In genomic region chr4:40735351-40735750, GRCm38 (mm10) we compare ENCODE assay signal across 26 mouse cellular contexts. TPM values are rescaled to one million over a fixed set of nuclear protein-coding genes. Genes with fewer than 3 reads are reported as not detected.
A peak's percentile ranks its signal among the peaks of the same experiment; 100 is the strongest.
DNase-seq lines count a peak whose midpoint lies in the region; ATAC-seq and TF ChIP-seq lines count a peak whose summit lies in the region.
"Had no signal": no experiment of that assay in that cellular context is flagged by ENCODE, and none has a peak within 500 bp of the region (broad histone marks: within the 10 kb centered on the region; RNA-seq: fewer than 3 reads in every experiment).

No protein-coding gene starts in this region.

- H3K9me3 ChIP-seq in heart, embryonic 16.5 days (replicated peaks; ENCODE audit: control insufficient read depth, low read length), result no peaks in the 10 kb centered on the region
- no peaks in the 10 kb centered on the region for H3K9me3 ChIP-seq in kidney, postnatal 0 days (replicated peaks; ENCODE audit: low read length)
- H3K9me3 ChIP-seq in kidney, embryonic 15.5 days (replicated peaks), result no peaks in the 10 kb centered on the region
- no peaks in the 10 kb centered on the region for H3K9me3 ChIP-seq in midbrain, embryonic 13.5 days
- no peaks in the 10 kb centered on the region for H3K9me3 ChIP-seq in midbrain, embryonic 16.5 days (replicated peaks; ENCODE audit: control insufficient read depth, low read length, poor library complexity, severe bottlenecking)
- H3K9me3 ChIP-seq: embryonic facial prominence, embryonic 12.5 days; hindbrain, embryonic 15.5 days; limb, embryonic 10.5 days; limb, embryonic 15.5 days; neural tube, embryonic 15.5 days had no signal

- peaks cover 40% of the 10 kb centered on the region for H3K36me3 ChIP-seq in heart, embryonic 16.5 days (ENCODE audit: control insufficient read depth, insufficient read depth)
- H3K36me3 ChIP-seq in kidney, postnatal 0 days (ENCODE audit: insufficient read depth, low read length), result peaks cover 61% of the 10 kb centered on the region
- peaks cover 91% of the 10 kb centered on the region for H3K36me3 ChIP-seq in kidney, embryonic 15.5 days
- H3K36me3 ChIP-seq in midbrain, embryonic 13.5 days, result peaks cover 79% of the 10 kb centered on the region
- H3K36me3 ChIP-seq in midbrain, embryonic 16.5 days (ENCODE audit: control insufficient read depth, insufficient read depth, low read length), result peaks cover 43% of the 10 kb centered on the region

- H3K27ac ChIP-seq in heart, embryonic 16.5 days (ENCODE audit: low read length), result peak overlapping the region; percentile 31; the same call in 1 of the 2 replicates
- H3K27ac ChIP-seq in kidney, postnatal 0 days, result no peak overlapping the region
- no peak overlapping the region for H3K27ac ChIP-seq in kidney, embryonic 15.5 days
- H3K27ac ChIP-seq in midbrain, embryonic 13.5 days, result no peak overlapping the region
- no peak overlapping the region for H3K27ac ChIP-seq in midbrain, embryonic 16.5 days (ENCODE audit: low read length)
- H3K27ac ChIP-seq: embryonic facial prominence, embryonic 12.5 days; gastrocnemius, adult 2 months; hindbrain, embryonic 15.5 days; limb, embryonic 10.5 days; limb, embryonic 15.5 days; neural tube, embryonic 15.5 days had no signal

- WGBS in heart, embryonic 16.5 days, result 60% methylated on average over 1 of the region's 1 CpGs
- 73% methylated on average over 1 of the region's 1 CpGs for WGBS in kidney, postnatal 0 days
- 78% methylated on average over 1 of the region's 1 CpGs for WGBS in kidney, embryonic 15.5 days
- 81% methylated on average over 1 of the region's 1 CpGs for WGBS in midbrain, embryonic 13.5 days
- WGBS in midbrain, embryonic 16.5 days, result 71% methylated on average over 1 of the region's 1 CpGs

- no peak for TF ChIP-seq CTCF in kidney, postnatal 0 days (IDR thresholded peaks at IDR 0.05; ENCODE audit: low read depth)

- H3K4me3 ChIP-seq in heart, embryonic 16.5 days (ENCODE audit: low read length), result no peak overlapping the region
- H3K4me3 ChIP-seq in kidney, postnatal 0 days (replicated peaks; ENCODE audit: low read depth, low read length), result no peak overlapping the region
- H3K4me3 ChIP-seq in kidney, embryonic 15.5 days (replicated peaks), result no peak overlapping the region
- H3K4me3 ChIP-seq in midbrain, embryonic 13.5 days (replicated peaks), result no peak overlapping the region
- H3K4me3 ChIP-seq in midbrain, embryonic 16.5 days (ENCODE audit: low read depth, low read length), result no peak overlapping the region
- H3K4me3 ChIP-seq: embryonic facial prominence, embryonic 12.5 days; gastrocnemius, adult 2 months; hindbrain, embryonic 15.5 days; limb, embryonic 10.5 days; limb, embryonic 15.5 days; neural tube, embryonic 15.5 days had no signal

- no peak overlapping the region for H3K9ac ChIP-seq in heart, embryonic 16.5 days (ENCODE audit: low read length)
- no peak overlapping the region for H3K9ac ChIP-seq in kidney, postnatal 0 days (ENCODE audit: low read depth, low read length)
- H3K9ac ChIP-seq in kidney, embryonic 15.5 days, result no peak overlapping the region
- H3K9ac ChIP-seq in midbrain, embryonic 13.5 days (replicated peaks), result no peak overlapping the region
- no peak overlapping the region for H3K9ac ChIP-seq in midbrain, embryonic 16.5 days (ENCODE audit: low read depth, low read length)
- H3K9ac ChIP-seq: embryonic facial prominence, embryonic 12.5 days; hindbrain, embryonic 15.5 days; limb, embryonic 15.5 days; neural tube, embryonic 15.5 days had no signal

- H3K27me3 ChIP-seq in heart, embryonic 16.5 days (ENCODE audit: control insufficient read depth, insufficient read depth, low read length), result no peaks in the 10 kb centered on the region
- H3K27me3 ChIP-seq in kidney, postnatal 0 days (ENCODE audit: insufficient read depth, low read length), result no peaks in the 10 kb centered on the region
- H3K27me3 ChIP-seq in kidney, embryonic 15.5 days, result no peaks in the 10 kb centered on the region
- H3K27me3 ChIP-seq in midbrain, embryonic 13.5 days, result no peaks in the 10 kb centered on the region
- H3K27me3 ChIP-seq in midbrain, embryonic 16.5 days (ENCODE audit: control insufficient read depth, insufficient read depth, low read depth, low read length), result no peaks in the 10 kb centered on the region
- H3K27me3 ChIP-seq: embryonic facial prominence, embryonic 12.5 days; hindbrain, embryonic 15.5 days; limb, embryonic 15.5 days; neural tube, embryonic 15.5 days had no signal

- 0 out of 2 replicates have a peak, but pooled peaks cover 2% of the 10 kb centered on the region for H3K4me1 ChIP-seq in heart, embryonic 16.5 days (ENCODE audit: control insufficient read depth, insufficient read depth, low read length)
- H3K4me1 ChIP-seq in kidney, postnatal 0 days (replicated peaks; ENCODE audit: insufficient read depth, low read length), result no peaks in the 10 kb centered on the region
- no peaks in the 10 kb centered on the region for H3K4me1 ChIP-seq in kidney, embryonic 15.5 days
- no peaks in the 10 kb centered on the region for H3K4me1 ChIP-seq in midbrain, embryonic 13.5 days (replicated peaks)
- H3K4me1 ChIP-seq in midbrain, embryonic 16.5 days (ENCODE audit: control insufficient read depth, insufficient read depth, low read length), result no peaks in the 10 kb centered on the region
- H3K4me1 ChIP-seq: embryonic facial prominence, embryonic 12.5 days; hindbrain, embryonic 15.5 days; limb, embryonic 10.5 days; limb, embryonic 15.5 days; neural tube, embryonic 15.5 days had no signal

- no peak for DNase-seq in heart, adult 9 months (ENCODE audit: low spot score in 2 of 2)
- DNase-seq in kidney, postnatal 0 days (ENCODE audit: low spot score), result no peak
- no peak for DNase-seq in cerebellum, postnatal 36 days
- DNase-seq: adrenal gland, adult 8-10 months; B cell, adult 2 months; cerebellum, adult 2 months; cerebellum, postnatal 14 days; gastrocnemius, adult 2 months; gastrocnemius, postnatal 36 days; kidney, postnatal 10 days; layer of hippocampus, postnatal 36 days; retina, postnatal 1 day; right cerebral cortex, postnatal 14 days; thymus, postnatal 14 days had no signal

- no peak overlapping the region for H3K4me2 ChIP-seq in heart, embryonic 16.5 days (ENCODE audit: low read depth, low read length)
- no peak overlapping the region for H3K4me2 ChIP-seq in kidney, postnatal 0 days (ENCODE audit: low read length)
- H3K4me2 ChIP-seq in kidney, embryonic 15.5 days, result no peak overlapping the region
- H3K4me2 ChIP-seq in midbrain, embryonic 13.5 days (replicated peaks), result no peak overlapping the region
- H3K4me2 ChIP-seq in midbrain, embryonic 16.5 days (ENCODE audit: low read length), result no peak overlapping the region
- H3K4me2 ChIP-seq: embryonic facial prominence, embryonic 12.5 days; hindbrain, embryonic 15.5 days; limb, embryonic 15.5 days; midbrain, embryonic 11.5 days; neural tube, embryonic 15.5 days had no signal

- ATAC-seq in heart, embryonic 16.5 days (replicated peaks; ENCODE audit: extremely low read depth, insufficient read depth, low FRiP score), result no peak
- peak; percentile 53; the same call in 1 of the 2 replicates for ATAC-seq in kidney, postnatal 0 days (replicated peaks; ENCODE audit: low FRiP score, low read depth)
- no peak for ATAC-seq in kidney, embryonic 15.5 days (replicated peaks; ENCODE audit: low FRiP score)
- ATAC-seq in midbrain, embryonic 13.5 days, result peak; percentile 55
- ATAC-seq in midbrain, embryonic 16.5 days, result no peak
- ATAC-seq in granulocyte monocyte progenitor cell, adult 5-6 weeks (replicated peaks; ENCODE audit: poor library complexity, severe bottlenecking), result 0 out of 2 replicates have a peak, but pooled peaks have one; percentile 22
- ATAC-seq: forebrain, embryonic 14.5 days had no signal

RNA-seq across cellular contexts. Expression of gene Dnaja1, which starts 13.4 kb away (rescaled TPM):
- 238 and 262 TPM in 2 replicates for polyA plus RNA-seq in heart, embryonic 16.5 days (2015; fragmentation: Nextera tagmentation; extraction: Ambion mirVana)
- polyA plus RNA-seq in kidney, postnatal 0 days (2015; fragmentation: Nextera tagmentation; extraction: Ambion mirVana), result 417 and 435 TPM in 2 replicates
- polyA plus RNA-seq in kidney, embryonic 15.5 days (2015; fragmentation: Nextera tagmentation; extraction: Ambion mirVana), result 475 and 513 TPM in 2 replicates
- polyA plus RNA-seq in midbrain, embryonic 13.5 days (2015; fragmentation: Nextera tagmentation; extraction: Ambion mirVana), result 760 and 762 TPM in 2 replicates
- 659 and 720 TPM in 2 replicates for polyA plus RNA-seq in midbrain, embryonic 16.5 days (2015; fragmentation: Nextera tagmentation; extraction: Ambion mirVana)
- total RNA-seq in granulocyte monocyte progenitor cell, adult 5-6 weeks (2014; fragmentation: Nextera tagmentation), result 127 and 128 TPM in 2 replicates
- total RNA-seq in granulocyte monocyte progenitor cell, adult 5-6 weeks (2017), result 338 and 392 TPM in 2 replicates

RNA-seq across cellular contexts. Expression of gene Smu1, which starts 22.4 kb away (rescaled TPM):
- polyA plus RNA-seq in heart, embryonic 16.5 days (2015; fragmentation: Nextera tagmentation; extraction: Ambion mirVana), result 101 and 102 TPM in 2 replicates
- 122 and 126 TPM in 2 replicates for polyA plus RNA-seq in kidney, postnatal 0 days (2015; fragmentation: Nextera tagmentation; extraction: Ambion mirVana)
- polyA plus RNA-seq in kidney, embryonic 15.5 days (2015; fragmentation: Nextera tagmentation; extraction: Ambion mirVana), result 159 and 162 TPM in 2 replicates
- 144 and 149 TPM in 2 replicates for polyA plus RNA-seq in midbrain, embryonic 13.5 days (2015; fragmentation: Nextera tagmentation; extraction: Ambion mirVana)
- 110 and 117 TPM in 2 replicates for polyA plus RNA-seq in midbrain, embryonic 16.5 days (2015; fragmentation: Nextera tagmentation; extraction: Ambion mirVana)
- total RNA-seq in granulocyte monocyte progenitor cell, adult 5-6 weeks (2014; fragmentation: Nextera tagmentation), result 79.7 and 86.6 TPM in 2 replicates
- total RNA-seq in granulocyte monocyte progenitor cell, adult 5-6 weeks (2017), result 136 and 154 TPM in 2 replicates

RNA-seq across cellular contexts. Expression of gene Aptx, which starts 32.4 kb away (rescaled TPM):
- polyA plus RNA-seq in heart, embryonic 16.5 days (2015; fragmentation: Nextera tagmentation; extraction: Ambion mirVana), result 29.1 and 31.5 TPM in 2 replicates
- polyA plus RNA-seq in kidney, postnatal 0 days (2015; fragmentation: Nextera tagmentation; extraction: Ambion mirVana), result 25.7 and 26.2 TPM in 2 replicates
- polyA plus RNA-seq in kidney, embryonic 15.5 days (2015; fragmentation: Nextera tagmentation; extraction: Ambion mirVana), result 23.9 and 30.6 TPM in 2 replicates
- polyA plus RNA-seq in midbrain, embryonic 13.5 days (2015; fragmentation: Nextera tagmentation; extraction: Ambion mirVana), result 56.9 and 59.5 TPM in 2 replicates
- 46.7 and 50.6 TPM in 2 replicates for polyA plus RNA-seq in midbrain, embryonic 16.5 days (2015; fragmentation: Nextera tagmentation; extraction: Ambion mirVana)
- total RNA-seq in granulocyte monocyte progenitor cell, adult 5-6 weeks (2014; fragmentation: Nextera tagmentation), result 12.7 and 18.9 TPM in 2 replicates
- 12.2 and 19.9 TPM in 2 replicates for total RNA-seq in granulocyte monocyte progenitor cell, adult 5-6 weeks (2017)

Comparison
In these comparisons a context has a peak if more than half of its experiments do, and no peak if none do; other contexts are left out.
1. ATAC-seq: peak in kidney, postnatal 0 days (single experiment), midbrain, embryonic 13.5 days (single experiment) and granulocyte monocyte progenitor cell, adult 5-6 weeks (single experiment); none in heart, embryonic 16.5 days (single experiment), kidney, embryonic 15.5 days (single experiment) and midbrain, embryonic 16.5 days (single experiment).